Comparison of ENCODE assay signal across 20 mouse cellular contexts in the genomic region with DNA sequence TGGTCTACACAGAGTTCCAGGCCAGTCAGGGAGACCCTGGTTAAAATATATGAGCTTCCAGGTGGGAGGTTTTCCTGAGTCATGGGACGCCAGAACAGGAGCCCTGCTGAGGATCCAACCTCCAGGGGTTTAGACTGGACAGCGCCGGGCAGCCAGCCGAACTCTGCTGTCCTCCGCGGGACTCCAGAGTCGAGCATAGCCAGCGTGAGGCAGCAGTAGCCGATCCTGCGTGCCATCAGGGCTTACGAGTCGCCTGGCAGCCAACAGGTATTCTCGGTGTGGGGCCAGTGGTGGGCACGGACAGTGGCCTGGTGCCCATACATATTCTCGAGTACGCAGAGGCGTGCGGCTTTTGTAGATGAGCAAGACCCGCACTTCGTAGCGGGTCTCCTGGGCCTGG. TPM values are rescaled to one million over a fixed set of nuclear protein-coding genes. Genes with fewer than 3 reads are reported as not detected.
A peak's percentile ranks its signal among the peaks of the same experiment; 100 is the strongest.
DNase-seq lines count a peak whose midpoint lies in the region; ATAC-seq and TF ChIP-seq lines count a peak whose summit lies in the region.
"Had no signal": no experiment of that assay in that cellular context is flagged by ENCODE, and none has a peak within 500 bp of the region (broad histone marks: within the 10 kb centered on the region; RNA-seq: fewer than 3 reads in every experiment).

No protein-coding gene starts in this region.

- no peak for TF ChIP-seq CTCF in G1E (IDR thresholded peaks at IDR 0.05; ENCODE audit: low read depth, low read length)

- H3K36me3 ChIP-seq in hindbrain, embryonic 10.5 days, result 0 out of 2 replicates have a peak, but pooled peaks cover 4% of the 10 kb centered on the region
- no peaks in the 10 kb centered on the region for H3K36me3 ChIP-seq in hindbrain, embryonic 13.5 days
- H3K36me3 ChIP-seq in lung, embryonic 15.5 days, result no peaks in the 10 kb centered on the region
- peaks cover 46% of the 10 kb centered on the region for H3K36me3 ChIP-seq in G1E (replicated peaks)
- peaks cover 4% of the 10 kb centered on the region; the same call in 1 of the 2 replicates for H3K36me3 ChIP-seq in liver, embryonic 16.5 days (ENCODE audit: control insufficient read depth, insufficient read depth)
- H3K36me3 ChIP-seq: heart, embryonic 13.5 days; midbrain, embryonic 12.5 days had no signal

- no peak for DNase-seq in hindbrain, embryonic 10.5 days (ENCODE audit: low spot score)
- DNase-seq in lung, postnatal 14 days, result no peak
- DNase-seq in G1E (ENCODE audit: low spot score), result no peak
- DNase-seq in ovary, postnatal 14 days (ENCODE audit: low spot score), result no peak
- DNase-seq in heart, postnatal 36 days, result no peak
- DNase-seq: cerebellum, adult 18-20 months; cerebellum, postnatal 25 days; embryo, embryonic 11 days; kidney, adult 8-10 months; kidney, postnatal 14 days; retina, postnatal 1 day; thymus, adult 2 months had no signal

- peaks cover 55% of the 10 kb centered on the region for H3K4me1 ChIP-seq in hindbrain, embryonic 10.5 days (replicated peaks)
- peaks cover 34% of the 10 kb centered on the region for H3K4me1 ChIP-seq in hindbrain, embryonic 13.5 days (replicated peaks)
- peaks cover 45% of the 10 kb centered on the region for H3K4me1 ChIP-seq in lung, embryonic 15.5 days
- peaks cover 82% of the 10 kb centered on the region for H3K4me1 ChIP-seq in G1E (ENCODE audit: insufficient read depth, low read depth, low read length)
- peaks cover 62% of the 10 kb centered on the region for H3K4me1 ChIP-seq in liver, embryonic 16.5 days (ENCODE audit: control insufficient read depth, low read depth, low read length)

- peak overlapping the region; percentile 48 for H3K4me3 ChIP-seq in hindbrain, embryonic 10.5 days
- H3K4me3 ChIP-seq in hindbrain, embryonic 13.5 days, result no peak overlapping the region
- H3K4me3 ChIP-seq in lung, embryonic 15.5 days, result no peak overlapping the region
- H3K4me3 ChIP-seq in G1E (ENCODE audit: low read depth, low read length), result peak overlapping the region; percentile 69; the same call in 1 of the 2 replicates
- H3K4me3 ChIP-seq in liver, embryonic 16.5 days (ENCODE audit: low read depth, low read length), result no peak overlapping the region; the same call in 1 of the 2 replicates

- H3K27me3 ChIP-seq in hindbrain, embryonic 10.5 days (ENCODE audit: insufficient read depth, poor library complexity, severe bottlenecking), result peaks cover 90% of the 10 kb centered on the region
- H3K27me3 ChIP-seq in hindbrain, embryonic 13.5 days, result peaks cover 77% of the 10 kb centered on the region
- peaks cover 60% of the 10 kb centered on the region for H3K27me3 ChIP-seq in lung, embryonic 15.5 days
- peaks cover 3% of the 10 kb centered on the region; the same call in 1 of the 2 replicates for H3K27me3 ChIP-seq in G1E (ENCODE audit: insufficient read depth, low read length)
- peaks cover 30% of the 10 kb centered on the region for H3K27me3 ChIP-seq in liver, embryonic 16.5 days (ENCODE audit: control insufficient read depth, insufficient read depth, low read depth, low read length)

- no peak overlapping the region for H3K4me2 ChIP-seq in hindbrain, embryonic 13.5 days
- H3K4me2 ChIP-seq in lung, embryonic 15.5 days, result 0 out of 2 replicates have a peak overlapping the region, but pooled peaks have one; percentile 63
- 0 out of 2 replicates have a peak overlapping the region, but pooled peaks have one; percentile 56 for H3K4me2 ChIP-seq in liver, embryonic 16.5 days (ENCODE audit: low read depth, low read length)

- WGBS in hindbrain, embryonic 10.5 days, result 7% methylated on average over 21 of the region's 21 CpGs
- WGBS in hindbrain, embryonic 13.5 days, result 13% methylated on average over 21 of the region's 21 CpGs
- 16% methylated on average over 21 of the region's 21 CpGs for WGBS in lung, embryonic 15.5 days
- WGBS in liver, embryonic 16.5 days (ENCODE audit: insufficient replicate concordance), result 27% methylated on average over 21 of the region's 21 CpGs

- H3K9ac ChIP-seq in hindbrain, embryonic 13.5 days, result no peak overlapping the region
- no peak overlapping the region for H3K9ac ChIP-seq in lung, embryonic 15.5 days
- no peak overlapping the region for H3K9ac ChIP-seq in liver, embryonic 16.5 days (ENCODE audit: low read depth, low read length)
- H3K9ac ChIP-seq: liver, embryonic 14.5 days; midbrain, embryonic 12.5 days had no signal

- H3K9me3 ChIP-seq in hindbrain, embryonic 10.5 days, result no peaks in the 10 kb centered on the region
- no peaks in the 10 kb centered on the region for H3K9me3 ChIP-seq in hindbrain, embryonic 13.5 days
- H3K9me3 ChIP-seq in lung, embryonic 15.5 days, result no peaks in the 10 kb centered on the region
- H3K9me3 ChIP-seq in G1E (replicated peaks), result peaks cover 16% of the 10 kb centered on the region
- no peaks in the 10 kb centered on the region for H3K9me3 ChIP-seq in liver, embryonic 16.5 days (replicated peaks; ENCODE audit: control insufficient read depth, low read length)
- H3K9me3 ChIP-seq: heart, embryonic 13.5 days; midbrain, embryonic 12.5 days had no signal

- intact Hi-C loops in heart, postnatal 36 days (cut with DNase I), result no loop called here

- 0 out of 2 replicates have a peak overlapping the region, but pooled peaks have one; percentile 12 for H3K27ac ChIP-seq in hindbrain, embryonic 10.5 days
- no peak overlapping the region for H3K27ac ChIP-seq in hindbrain, embryonic 13.5 days
- H3K27ac ChIP-seq in lung, embryonic 15.5 days, result no peak overlapping the region
- H3K27ac ChIP-seq in liver, embryonic 16.5 days (ENCODE audit: low read length), result no peak overlapping the region
- H3K27ac ChIP-seq: heart, embryonic 13.5 days; liver, embryonic 14.5 days; midbrain, embryonic 12.5 days had no signal

- ATAC-seq in hindbrain, embryonic 13.5 days (ENCODE audit: low FRiP score), result no peak
- ATAC-seq in lung, embryonic 15.5 days (ENCODE audit: borderline replicate concordance, extremely low read depth, low FRiP score, low TSS enrichment), result no peak
- no peak for ATAC-seq in G1E (ENCODE audit: extremely low read depth, insufficient number of reproducible peaks, low FRiP score, poor library complexity, severe bottlenecking)
- ATAC-seq in liver, embryonic 16.5 days (ENCODE audit: low read depth), result no peak

RNA-seq across cellular contexts. Expression of a gene that starts 7.2 kb away (rescaled TPM):
- polyA plus RNA-seq in hindbrain, embryonic 10.5 days (2016; fragmentation: Nextera tagmentation; extraction: Ambion mirVana), result 0.45 and 1.3 TPM in 2 replicates
- 0.42 and 0.66 TPM in 2 replicates for polyA plus RNA-seq in hindbrain, embryonic 13.5 days (2015; fragmentation: Nextera tagmentation; extraction: Ambion mirVana)
- polyA plus RNA-seq in lung, embryonic 15.5 days (2015; fragmentation: Nextera tagmentation; extraction: Ambion mirVana), result 2.5 and 3.4 TPM in 2 replicates
- total RNA-seq in G1E (2014; fragmentation: Nextera tagmentation) (16.9 and 17.5 TPM in 2 replicates), G1E (2017) (5.4 and 8.0 TPM in 2 replicates)
- polyA plus RNA-seq in G1E (2012), result 33.4 and 37.9 TPM in 2 replicates
- polyA plus RNA-seq in liver, embryonic 16.5 days (2015; fragmentation: Nextera tagmentation; extraction: Ambion mirVana), result 2.2 and 3.4 TPM in 2 replicates
- total RNA-seq in heart, postnatal 36 days (2021), result 10 to 100 TPM; 75.9 to 83.8 TPM
- total RNA-seq: neutrophil, adult 5-6 weeks had no signal

RNA-seq across cellular contexts. Expression of a gene that starts 11.3 kb away (rescaled TPM):
- polyA plus RNA-seq in hindbrain, embryonic 10.5 days (2016; fragmentation: Nextera tagmentation; extraction: Ambion mirVana), result 7.2 and 11.2 TPM in 2 replicates
- 3.1 and 3.5 TPM in 2 replicates for polyA plus RNA-seq in hindbrain, embryonic 13.5 days (2015; fragmentation: Nextera tagmentation; extraction: Ambion mirVana)
- polyA plus RNA-seq in lung, embryonic 15.5 days (2015; fragmentation: Nextera tagmentation; extraction: Ambion mirVana), result 13.8 and 14.2 TPM in 2 replicates
- total RNA-seq in G1E (2014; fragmentation: Nextera tagmentation) (72.8 and 85.9 TPM in 2 replicates), G1E (2017) (1.0 and 1.3 TPM in 2 replicates)
- polyA plus RNA-seq in G1E (2012), result 49.5 and 65.3 TPM in 2 replicates
- polyA plus RNA-seq in liver, embryonic 16.5 days (2015; fragmentation: Nextera tagmentation; extraction: Ambion mirVana), result 83.9 and 102 TPM in 2 replicates
- total RNA-seq in heart, postnatal 36 days (2021), result 1 to 10 TPM; 2.7 TPM
- total RNA-seq: neutrophil, adult 5-6 weeks had no signal

RNA-seq across cellular contexts. Expression of a gene that starts 11.7 kb away (rescaled TPM):
- 3.3 and 3.9 TPM in 2 replicates for polyA plus RNA-seq in hindbrain, embryonic 10.5 days (2016; fragmentation: Nextera tagmentation; extraction: Ambion mirVana)
- polyA plus RNA-seq in hindbrain, embryonic 13.5 days (2015; fragmentation: Nextera tagmentation; extraction: Ambion mirVana), result 1.9 and 2.5 TPM in 2 replicates
- polyA plus RNA-seq in lung, embryonic 15.5 days (2015; fragmentation: Nextera tagmentation; extraction: Ambion mirVana), result 3.4 and 4.0 TPM in 2 replicates
- total RNA-seq in G1E (2014; fragmentation: Nextera tagmentation) (4.8 and 6.7 TPM in 2 replicates), G1E (2017) (0.87 and 1.1 TPM in 2 replicates)
- 12.4 and 14.2 TPM in 2 replicates for polyA plus RNA-seq in G1E (2012)
- 3.5 and 4.0 TPM in 2 replicates for polyA plus RNA-seq in liver, embryonic 16.5 days (2015; fragmentation: Nextera tagmentation; extraction: Ambion mirVana)
- 1 to 10 TPM; 2.2 to 2.9 TPM for total RNA-seq in heart, postnatal 36 days (2021)
- total RNA-seq: neutrophil, adult 5-6 weeks had no signal

RNA-seq across cellular contexts. Expression of a gene that starts 15.2 kb away (rescaled TPM):
- polyA plus RNA-seq in hindbrain, embryonic 10.5 days (2016; fragmentation: Nextera tagmentation; extraction: Ambion mirVana), result 0.22 and 0.44 TPM in 2 replicates
- polyA plus RNA-seq in hindbrain, embryonic 13.5 days (2015; fragmentation: Nextera tagmentation; extraction: Ambion mirVana), result 1.2 and 1.7 TPM in 2 replicates
- 0.74 and 1.0 TPM in 2 replicates for polyA plus RNA-seq in lung, embryonic 15.5 days (2015; fragmentation: Nextera tagmentation; extraction: Ambion mirVana)
- total RNA-seq in G1E (2014; fragmentation: Nextera tagmentation) (not detected in 2 replicates), G1E (2017) (0.12 TPM in 1 of 2 replicates, not detected in the other)
- not detected in 2 replicates for polyA plus RNA-seq in G1E (2012)
- 0.05 and 0.18 TPM in 2 replicates for polyA plus RNA-seq in liver, embryonic 16.5 days (2015; fragmentation: Nextera tagmentation; extraction: Ambion mirVana)
- under 1 TPM; 0.49 to 0.64 TPM for total RNA-seq in heart, postnatal 36 days (2021)
- total RNA-seq: neutrophil, adult 5-6 weeks had no signal
- polyA plus RNA-seq: C2C12; heart, embryonic 13.5 days had no signal

RNA-seq across cellular contexts. Expression of a gene that starts 20.7 kb away (rescaled TPM):
- polyA plus RNA-seq in hindbrain, embryonic 10.5 days (2016; fragmentation: Nextera tagmentation; extraction: Ambion mirVana), result 55.6 and 60.9 TPM in 2 replicates
- 28.5 and 29.1 TPM in 2 replicates for polyA plus RNA-seq in hindbrain, embryonic 13.5 days (2015; fragmentation: Nextera tagmentation; extraction: Ambion mirVana)
- polyA plus RNA-seq in lung, embryonic 15.5 days (2015; fragmentation: Nextera tagmentation; extraction: Ambion mirVana), result 47.7 and 51.9 TPM in 2 replicates
- total RNA-seq in G1E (2014; fragmentation: Nextera tagmentation) (17.2 and 17.6 TPM in 2 replicates), G1E (2017) (27.0 and 31.2 TPM in 2 replicates)
- 92.5 and 108 TPM in 2 replicates for polyA plus RNA-seq in G1E (2012)
- polyA plus RNA-seq in liver, embryonic 16.5 days (2015; fragmentation: Nextera tagmentation; extraction: Ambion mirVana), result 27.9 and 29.0 TPM in 2 replicates
- 10 to 100 TPM; 13.8 to 15.1 TPM for total RNA-seq in heart, postnatal 36 days (2021)

Comparison
In these comparisons a context has a peak if more than half of its experiments do, and no peak if none do; other contexts are left out.
1. H3K4me3 ChIP-seq: peak in hindbrain, embryonic 10.5 days (single experiment) and G1E (single experiment); none in hindbrain, embryonic 13.5 days (single experiment), lung, embryonic 15.5 days (single experiment) and liver, embryonic 16.5 days (single experiment).